Mouse (Mus musculus) embryo, embryonic 11.5 days (tissue): ENCODE measurements around the gene Urad.

ENCODE experiments used
- DNase-seq: peaks from one replicate; pipeline ENCODE4 v3.0.0-alpha.2; 2012; ENCODE audit warnings: low read depth, low spot score

Gene Urad

DNA sequence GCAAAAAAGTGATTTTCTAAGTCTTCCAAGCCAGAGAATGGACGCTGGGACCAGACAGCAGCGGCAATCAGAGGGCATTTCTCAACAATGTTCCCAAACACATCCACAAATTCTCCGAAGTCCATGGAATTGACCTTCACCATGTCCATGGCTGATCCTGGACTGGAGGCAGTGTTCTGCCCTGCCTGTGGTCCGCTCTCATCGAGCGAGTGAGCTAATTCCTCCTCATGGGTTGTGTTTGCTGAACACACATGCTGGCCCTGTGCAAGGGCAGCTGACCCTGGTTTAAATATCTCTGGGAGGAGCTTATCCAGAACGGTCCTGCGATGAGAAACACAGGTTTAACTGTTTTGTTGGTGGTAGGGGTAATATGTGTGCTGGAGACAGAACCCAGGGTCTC lies at the start of gene Urad:
Gene Urad, minus strand, starts transcription at position 258 of the 400 bp plus-strand sequence.
- DNase-seq = no peak

DNA sequence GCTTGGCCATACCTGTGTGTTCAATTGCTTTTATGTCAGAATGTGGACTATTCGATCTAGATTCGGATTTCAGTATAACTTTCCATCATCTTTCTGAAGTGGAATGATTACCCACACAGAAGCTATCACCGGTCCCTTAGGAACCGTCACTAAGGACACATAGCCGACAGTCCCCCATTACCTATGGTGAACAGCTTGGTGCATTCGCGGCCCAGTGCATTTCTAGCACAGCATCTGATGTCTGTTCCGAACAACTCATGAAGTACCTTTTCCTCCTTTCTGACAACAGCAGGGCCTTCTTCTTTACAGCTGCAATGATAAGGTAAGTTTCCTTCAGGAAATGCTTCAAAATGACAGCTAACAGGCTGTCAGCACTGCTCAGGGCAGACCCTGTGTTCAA lies 48.0 kb upstream of the Urad start:
- DNase-seq = no peak

DNA sequence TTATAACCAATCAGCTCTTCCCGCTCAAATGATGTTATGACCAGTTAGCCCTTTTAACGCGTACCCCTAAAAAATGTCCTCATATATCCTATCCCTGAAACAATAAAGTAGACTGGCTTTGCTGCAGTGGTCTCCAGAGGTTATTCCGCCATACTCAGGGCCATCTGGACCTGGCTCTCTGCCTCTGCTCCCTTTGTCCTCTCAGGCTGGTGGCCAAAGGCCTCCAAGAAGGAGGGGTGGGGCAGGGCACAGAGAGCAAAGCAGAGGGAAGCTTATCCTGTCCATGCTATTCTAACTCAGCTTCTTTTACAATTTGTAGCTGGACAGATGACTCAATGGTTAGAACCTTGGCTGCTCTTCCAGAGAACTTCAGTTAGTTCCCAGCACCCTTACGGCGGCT lies 46.0 kb upstream of the Urad start:
- no peak for DNase-seq

DNA sequence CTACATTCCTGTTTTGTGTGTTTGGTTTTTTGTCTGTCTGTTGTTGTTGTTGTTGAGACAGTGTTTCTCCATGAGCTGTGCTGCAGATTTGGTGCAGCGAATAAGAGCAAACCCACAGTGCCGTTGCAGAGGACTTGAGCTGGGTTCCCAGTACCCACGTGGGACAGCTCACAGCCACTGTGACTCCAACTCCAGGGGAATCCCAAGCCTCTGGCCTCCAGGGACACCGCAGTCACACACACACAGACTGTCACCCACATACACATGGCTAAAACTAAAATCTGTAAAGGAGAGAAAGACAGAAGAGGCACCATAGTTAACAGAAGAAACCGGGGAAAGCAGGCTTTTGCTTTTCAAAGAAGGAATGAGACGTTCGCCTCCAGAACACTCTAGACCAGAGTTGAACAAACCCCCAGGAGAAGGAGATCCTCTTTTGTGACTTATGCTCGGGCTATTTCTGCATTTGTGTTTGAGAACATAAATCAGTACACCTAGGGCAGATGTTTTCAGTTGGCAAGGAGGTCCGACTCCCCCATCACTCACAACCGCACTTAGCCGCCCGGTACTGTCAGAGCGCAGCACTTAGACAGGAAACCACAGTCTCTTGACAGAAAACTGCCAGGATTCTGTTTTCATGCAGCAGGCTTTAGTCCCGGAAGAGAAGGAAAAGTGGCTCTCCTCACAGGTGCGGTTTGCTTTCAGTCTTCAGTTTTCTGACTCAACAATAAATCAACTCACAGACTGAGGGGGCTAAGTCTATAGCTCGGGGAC lies 43.9 kb upstream of the Urad start:
- DNase-seq = peak; percentile 9

DNA sequence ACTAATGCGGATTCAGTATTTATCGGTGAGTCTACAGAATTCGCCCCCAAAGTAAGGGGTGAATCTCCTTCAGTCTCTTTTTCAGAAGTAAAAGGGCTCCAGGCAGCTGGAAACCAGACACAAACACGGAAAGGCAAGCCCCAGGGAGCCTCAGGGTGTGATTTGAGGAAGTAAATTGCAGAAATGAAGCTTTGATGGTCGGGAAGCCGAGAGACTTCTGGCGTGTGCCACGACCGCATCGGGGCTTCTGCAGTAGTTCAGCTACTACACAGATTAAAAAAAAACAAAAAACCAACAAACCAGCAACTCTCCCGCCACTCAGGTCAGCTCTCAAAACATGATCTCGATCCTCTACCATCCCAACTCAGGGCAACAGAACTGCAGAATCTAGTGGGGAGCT lies 40.8 kb upstream of the Urad start:
- DNase-seq = no peak

DNA sequence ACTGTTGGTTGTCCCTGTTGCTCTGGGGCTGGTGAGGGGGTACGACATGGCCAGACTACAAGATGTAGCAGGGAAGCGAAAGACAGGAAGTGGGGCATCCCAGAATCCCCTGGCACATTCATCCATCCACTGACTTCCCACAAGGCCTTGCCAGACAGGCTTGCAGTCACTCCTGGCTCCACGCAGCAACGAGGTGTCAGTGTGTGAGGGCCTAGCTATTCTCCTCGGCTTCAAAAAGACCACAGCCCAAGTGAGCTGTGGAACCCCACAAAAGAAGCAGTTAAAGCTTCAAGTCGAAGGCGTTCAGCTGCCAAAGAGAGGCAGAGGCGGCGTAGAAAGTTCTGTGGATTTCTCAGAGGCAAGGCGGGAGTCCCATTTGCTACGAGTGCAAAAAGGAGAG lies 36.2 kb upstream of the Urad start:
- no peak for DNase-seq

DNA sequence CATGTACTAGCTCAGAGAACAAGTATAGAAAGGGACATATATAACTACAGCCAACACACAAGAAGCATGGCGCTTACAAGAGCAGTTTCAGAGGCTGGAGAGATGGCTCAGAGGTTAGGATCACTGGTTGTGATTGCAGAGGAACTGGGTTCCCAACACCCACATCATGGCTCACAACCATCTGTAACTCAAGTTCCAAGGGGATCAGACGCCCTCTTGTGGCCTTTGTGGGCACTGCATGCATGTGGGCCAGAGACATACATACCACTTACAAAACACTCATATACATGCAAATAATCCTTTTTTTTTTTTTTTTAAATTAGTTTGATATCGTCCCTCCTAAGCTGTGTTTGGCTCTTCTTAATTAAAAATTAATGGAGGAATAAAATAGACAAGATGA lies 35.3 kb upstream of the Urad start:
- no peak for DNase-seq

DNA sequence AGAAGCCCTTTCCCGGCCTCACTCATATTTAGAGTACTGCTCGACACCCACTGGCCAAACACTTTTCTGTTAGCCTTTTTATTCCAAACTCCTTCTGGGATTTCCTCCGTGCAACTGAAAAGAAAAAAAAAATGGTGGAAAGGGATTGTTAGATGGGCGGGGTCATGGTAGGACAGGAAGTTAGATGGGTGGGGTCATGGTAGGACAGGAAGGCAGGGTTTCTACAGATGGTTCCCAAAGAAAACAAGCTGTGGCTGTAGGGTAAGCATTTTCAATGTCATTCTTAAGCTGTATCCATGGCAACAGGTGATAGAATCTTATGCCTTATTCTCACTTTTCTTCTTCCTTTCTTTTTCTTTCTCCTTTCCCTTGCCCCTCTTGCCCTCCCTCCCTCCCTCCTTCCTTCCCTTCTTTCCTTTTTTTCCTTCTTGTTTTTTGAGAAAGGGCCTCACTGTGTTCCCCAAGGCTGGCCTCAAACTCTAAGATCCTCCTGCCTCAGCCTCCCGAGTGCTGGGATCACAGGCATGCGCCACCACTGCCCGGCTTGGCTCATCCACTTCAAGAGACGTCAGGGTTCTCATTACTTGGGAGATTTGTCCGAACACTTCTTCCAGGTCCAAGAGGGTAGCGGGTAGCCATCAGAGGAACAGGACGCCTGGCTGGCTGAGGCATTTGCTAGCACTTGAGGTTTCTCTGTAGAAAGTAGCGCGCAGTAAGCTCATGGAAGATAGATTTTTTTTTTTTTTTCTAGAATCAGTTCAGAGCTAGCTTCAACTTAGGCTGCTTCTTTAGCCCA lies 34.2 kb upstream of the Urad start:
- DNase-seq = no peak

DNA sequence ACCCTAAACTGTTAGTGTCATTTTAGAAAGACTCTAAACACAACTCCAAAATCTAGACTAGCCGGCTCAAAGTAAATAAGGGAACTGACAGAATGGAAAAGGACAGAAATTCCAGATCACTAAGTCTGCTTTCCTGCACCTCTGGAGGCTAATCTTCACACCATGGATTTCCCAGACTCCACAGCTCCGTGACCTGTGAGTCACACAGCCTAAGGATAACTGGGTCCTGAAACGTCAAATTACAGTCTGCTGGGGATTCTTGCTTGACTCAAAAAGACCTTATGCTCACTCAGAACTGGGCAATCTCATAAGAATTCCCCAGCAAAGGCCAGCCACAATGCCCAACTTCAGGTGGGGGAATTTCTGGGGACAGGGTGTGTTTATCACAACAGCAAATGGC lies 33.5 kb upstream of the Urad start:
- no peak for DNase-seq

DNA sequence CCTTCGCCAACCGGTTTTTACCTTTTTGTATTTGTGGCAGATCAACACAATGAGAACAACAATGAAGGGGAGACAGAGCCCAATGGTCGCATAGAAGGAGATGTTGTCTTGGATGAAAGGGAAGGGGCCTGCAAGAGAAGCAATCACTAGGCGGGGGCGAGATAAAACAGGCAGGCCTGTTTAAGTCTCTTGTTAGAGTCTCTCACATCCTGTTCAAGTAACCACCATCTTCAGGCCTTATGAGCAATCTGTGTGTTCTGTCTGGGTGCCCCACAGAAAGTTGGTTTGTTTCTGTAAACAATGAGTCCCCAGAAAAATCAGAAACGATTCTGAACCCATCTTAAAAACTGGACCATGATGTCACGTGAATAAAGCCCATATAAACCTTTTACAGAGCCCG lies 32.7 kb upstream of the Urad start:
- DNase-seq = no peak

DNA sequence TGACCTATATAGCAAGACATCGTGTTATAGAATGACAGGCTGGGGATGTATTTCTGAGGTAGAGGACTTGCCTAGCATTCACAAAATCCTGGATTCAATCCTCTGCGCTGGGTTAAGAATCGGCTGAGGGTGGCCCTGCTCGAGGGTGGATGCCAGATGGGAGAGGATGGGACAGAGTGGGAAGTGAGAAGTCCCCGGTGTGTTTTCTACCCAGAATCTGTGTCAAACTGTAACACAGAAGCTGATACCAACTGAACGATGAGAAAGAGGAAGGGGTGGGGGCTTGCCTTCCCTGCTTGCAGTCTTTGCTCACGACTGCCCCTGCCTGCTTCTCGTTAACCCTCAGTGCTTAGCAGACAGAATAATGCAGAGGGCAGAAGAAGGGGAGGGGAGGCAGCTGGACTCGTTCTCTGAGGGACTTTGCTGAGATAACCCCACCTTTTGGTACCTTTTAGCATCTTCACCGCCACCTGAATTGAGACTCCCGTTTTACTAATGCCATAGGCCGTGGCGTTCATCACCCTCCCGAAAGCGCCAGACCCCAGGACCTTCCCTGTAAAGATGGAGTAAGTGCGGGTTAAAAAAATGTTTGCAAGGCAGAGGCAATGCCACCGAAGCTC lies 32.0 kb upstream of the Urad start:
- no peak for DNase-seq

DNA sequence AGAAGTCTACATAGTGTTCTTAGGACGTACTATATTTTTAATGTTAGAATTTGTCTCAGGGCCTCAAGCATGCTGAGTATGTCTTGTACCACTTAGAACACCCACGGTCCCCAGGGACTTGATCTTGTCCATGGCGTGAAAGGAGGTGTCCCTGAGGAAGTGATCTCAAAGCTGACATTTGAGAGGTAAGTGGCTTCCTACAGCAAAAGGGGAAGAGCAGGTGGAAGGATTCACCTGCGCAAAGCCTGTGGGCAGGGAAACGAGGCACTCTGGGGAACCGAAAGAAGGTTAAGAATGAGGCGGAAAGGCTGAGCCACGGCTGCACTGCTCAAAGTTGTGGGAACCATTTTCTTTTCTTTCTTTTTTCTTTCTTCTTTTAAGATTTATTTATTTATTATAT lies 29.7 kb upstream of the Urad start:
- no peak for DNase-seq

DNA sequence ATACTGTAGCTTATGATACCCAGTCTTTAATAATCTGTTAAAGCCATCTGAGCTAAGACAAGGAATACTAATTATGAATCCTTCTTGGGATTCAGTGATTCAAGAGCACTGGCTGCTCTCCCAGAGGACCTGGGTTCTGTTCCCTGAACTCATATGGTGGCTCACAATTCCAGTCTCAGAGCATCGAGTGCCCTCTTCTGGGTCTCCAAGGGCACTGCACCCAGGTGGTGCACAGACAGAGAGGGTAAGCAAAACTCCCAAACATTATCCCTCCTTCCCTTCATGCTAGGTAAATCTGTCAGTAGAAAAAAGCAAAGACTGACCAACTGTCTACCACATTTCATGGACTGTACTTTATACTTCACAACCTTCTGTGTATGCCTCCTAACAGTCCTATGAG lies 23.7 kb upstream of the Urad start:
- DNase-seq = no peak

DNA sequence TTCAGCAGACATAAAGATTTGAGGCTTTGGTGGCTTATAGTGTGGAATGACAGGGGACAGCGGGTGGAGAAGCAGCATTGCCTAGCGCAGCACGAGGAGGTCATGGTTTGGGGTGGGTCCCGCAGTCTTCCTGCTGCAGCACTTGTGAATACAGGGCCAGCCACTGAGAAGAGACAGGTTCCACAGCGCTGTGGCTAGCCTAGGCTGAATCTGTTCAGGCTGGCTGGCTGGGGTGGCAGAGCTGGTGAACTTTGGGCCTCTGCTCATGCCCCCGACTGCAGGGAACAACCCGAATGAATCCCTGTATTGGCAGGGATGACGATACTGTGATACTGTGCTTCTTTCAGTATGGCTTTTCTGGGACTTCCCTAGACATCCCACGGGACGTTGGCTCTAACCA lies 21.7 kb upstream of the Urad start:
- no peak for DNase-seq

DNA sequence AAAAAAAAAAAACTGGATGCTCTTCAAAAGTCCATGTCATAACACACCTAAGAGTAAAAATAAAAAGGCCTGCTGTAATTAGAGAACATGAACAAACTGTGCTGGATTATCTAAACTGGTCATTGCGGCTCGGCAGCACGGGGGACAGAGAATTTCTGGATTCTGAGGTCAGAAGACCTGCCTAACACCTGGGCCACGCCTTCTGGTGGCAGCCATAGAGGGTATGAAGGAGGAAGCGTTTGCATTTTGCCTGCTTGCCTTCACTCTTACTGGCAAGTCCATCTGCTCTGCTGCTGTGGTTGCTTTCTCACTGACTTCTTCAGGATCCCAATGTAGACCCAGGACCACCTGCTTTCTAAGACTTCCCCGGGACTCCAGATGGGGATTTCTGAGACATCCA lies 20.7 kb upstream of the Urad start:
- DNase-seq = no peak

DNA sequence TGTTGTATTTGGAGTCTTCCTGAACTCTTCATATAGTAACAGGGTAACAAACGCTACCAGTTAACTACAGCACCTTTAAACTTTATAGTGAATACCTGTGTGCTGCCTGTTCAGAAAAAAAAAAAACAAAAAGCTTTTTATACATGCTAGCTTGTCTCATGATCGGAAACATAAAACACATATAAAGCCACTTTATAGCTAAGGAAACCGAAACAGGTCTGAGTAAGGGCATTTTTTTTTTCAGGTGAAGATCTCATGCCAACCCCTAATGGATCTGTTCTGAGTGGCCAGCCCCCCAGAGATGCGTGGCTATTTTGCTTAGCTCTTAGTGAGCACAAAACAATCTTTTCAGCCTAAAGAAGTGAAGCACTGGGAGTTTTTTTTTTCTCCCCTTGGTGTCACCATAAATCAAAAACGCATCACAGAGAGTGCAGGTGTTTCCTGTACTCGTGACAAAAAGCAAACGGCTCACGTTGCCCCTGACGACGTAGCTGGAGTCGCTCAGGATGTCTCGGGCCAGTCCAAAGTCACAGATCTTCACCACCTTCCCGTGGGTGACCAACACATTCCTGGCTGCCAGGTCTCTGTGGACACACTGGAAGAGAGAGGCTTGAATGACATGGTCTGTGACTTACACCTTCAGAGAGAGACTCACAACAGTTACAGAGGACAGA lies 18.6 kb upstream of the Urad start:
- no peak for DNase-seq

DNA sequence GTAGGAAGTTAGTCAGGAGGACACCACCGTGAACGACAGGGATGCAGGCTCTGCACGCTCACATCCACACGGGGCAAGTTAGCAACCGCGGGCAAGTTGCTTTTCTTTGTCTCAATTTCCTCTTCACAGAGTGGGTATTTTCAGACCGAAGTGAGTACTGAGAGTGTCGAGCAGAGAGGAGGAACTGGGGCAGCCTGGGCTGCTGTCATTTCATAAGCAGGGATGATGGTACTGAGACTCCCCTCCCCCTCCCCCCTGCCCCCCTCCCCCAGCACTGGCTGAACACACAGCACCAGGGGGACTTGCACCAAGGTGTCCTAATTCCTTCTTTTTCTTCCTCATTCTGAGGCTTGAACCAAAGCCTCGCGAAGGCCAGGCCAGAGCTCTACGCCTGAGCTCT lies 17.3 kb upstream of the Urad start:
- no peak for DNase-seq

DNA sequence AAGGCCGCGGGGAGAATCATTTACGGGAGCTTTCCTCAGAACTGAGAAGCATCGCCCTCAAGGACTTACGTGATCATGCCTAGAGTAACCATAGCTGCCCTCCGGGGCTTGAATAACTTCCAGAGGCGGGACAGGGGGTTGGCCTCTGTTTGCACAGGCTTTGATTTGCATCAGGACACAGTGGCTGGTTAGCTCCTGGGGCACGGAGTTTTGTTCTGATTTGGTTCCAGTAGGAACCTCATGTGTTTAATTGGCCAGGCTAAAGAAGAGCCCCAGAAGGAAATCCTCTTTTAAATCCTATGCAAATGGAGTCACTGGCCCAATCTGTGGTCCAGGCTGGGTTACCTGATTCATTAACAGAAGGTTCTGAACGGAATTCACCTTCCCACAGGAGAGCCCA lies 16.7 kb upstream of the Urad start:
- no peak for DNase-seq

DNA sequence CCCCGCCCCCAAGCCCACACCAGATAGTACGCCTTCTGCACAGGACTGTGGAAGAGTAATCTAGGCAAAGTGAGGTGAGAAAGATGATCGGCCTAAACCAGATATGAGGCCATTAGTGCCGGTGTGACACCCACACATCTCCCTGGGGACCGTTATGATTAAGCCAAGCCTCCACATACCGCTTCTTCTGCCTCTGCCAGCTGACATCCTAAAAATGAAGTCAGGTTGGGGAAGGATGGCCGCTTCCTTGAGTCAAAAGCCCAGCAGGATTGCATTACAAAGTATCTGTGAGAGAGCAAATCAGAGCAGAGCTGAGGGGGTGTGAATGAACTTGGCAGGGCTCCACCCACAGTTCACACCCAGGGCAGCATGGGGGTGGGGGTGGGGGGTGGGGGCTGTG lies 10.5 kb upstream of the Urad start:
- DNase-seq = no peak

DNA sequence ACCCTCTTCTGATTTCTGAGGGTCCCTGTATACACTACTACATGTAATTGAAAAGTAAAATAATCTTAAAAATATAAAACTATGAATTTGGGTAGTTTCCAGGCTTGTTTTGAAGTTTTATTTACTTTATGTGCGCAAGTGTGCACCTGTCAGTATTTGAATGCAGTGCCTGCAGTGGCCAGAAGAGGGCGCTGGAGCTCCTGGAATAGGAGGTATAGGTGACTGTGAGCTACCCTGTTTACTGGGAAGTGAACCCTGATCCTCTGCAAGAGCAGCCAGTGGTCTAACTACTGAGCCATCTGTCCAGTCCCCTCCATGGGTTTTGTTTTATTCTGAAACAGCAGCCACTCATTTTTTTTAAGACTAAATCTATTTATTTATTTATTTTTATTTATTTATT lies 9.3 kb upstream of the Urad start:
- no peak for DNase-seq

DNA sequence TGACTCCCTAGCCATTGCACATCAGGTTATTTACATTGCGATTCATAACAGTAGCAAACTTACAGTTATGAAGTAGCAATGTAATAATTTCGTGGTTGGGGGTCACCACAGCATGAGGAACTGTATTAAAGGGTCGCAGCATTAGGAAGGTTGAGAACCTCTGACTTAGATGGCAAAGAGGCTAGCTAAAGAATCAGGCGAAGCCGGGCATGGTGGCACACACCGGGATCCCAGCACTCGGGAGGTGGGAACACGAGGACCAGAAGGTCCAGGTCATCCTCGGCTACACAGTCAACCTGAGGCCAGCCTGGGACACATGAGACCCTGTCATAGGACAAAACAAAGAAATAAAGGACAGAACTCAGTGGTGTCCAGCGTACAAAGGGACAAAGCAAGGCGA lies 7.7 kb upstream of the Urad start:
- no peak for DNase-seq

DNA sequence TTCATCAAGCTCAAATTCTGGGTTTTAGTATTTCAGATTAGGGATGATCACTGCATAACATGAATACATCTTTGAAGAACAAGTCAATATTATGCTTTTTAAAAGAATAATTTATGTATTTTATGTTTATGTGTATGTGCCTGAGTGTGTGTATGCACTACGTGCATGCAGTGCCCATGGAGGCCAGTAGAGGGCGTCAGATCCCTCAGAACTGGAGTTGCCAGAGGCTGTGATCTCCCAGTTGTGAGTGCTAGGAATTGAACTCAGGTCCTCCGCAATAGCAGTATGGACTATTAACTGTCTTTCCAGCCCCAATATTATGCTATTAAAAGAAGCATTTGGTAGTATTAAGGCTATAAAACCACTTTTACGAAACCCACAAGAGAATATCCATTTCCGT lies 5.4 kb upstream of the Urad start:
- no peak for DNase-seq
